Mouse (Mus musculus) neural tube, embryonic 11.5 days (tissue): ENCODE data around the gene Slc6a2. TPM values are rescaled to one million over a fixed set of nuclear protein-coding genes. Genes with fewer than 3 reads are reported as not detected.

ENCODE experiments used
- ATAC-seq: fragments of 200-750 bp; cut with Nextera tagmentation; 2 replicates; pipeline ENCODE4 v1.8.0; 2017; ENCODE audit warnings: moderate number of reproducible peaks, mild to moderate bottlenecking, moderate TSS enrichment, moderate library complexity; ENCODE audit not compliant: insufficient read depth, low FRiP score, low TSS enrichment
- DNase-seq: peaks from one replicate; pipeline ENCODE4 v3.0.0-alpha.2; 2015; ENCODE audit warnings: low spot score
- H3K27ac ChIP-seq: fragments of 300-500 bp; sonication (generic); 2 replicates; pipeline ENCODE4 v1.5.1; 2014; ENCODE audit warnings: low read depth, mild to moderate bottlenecking, low read length
- H3K27me3 ChIP-seq: fragments of 300-500 bp; sonication (generic); 2 replicates; pipeline ENCODE4 v1.6.1; 2014; ENCODE audit warnings: mild to moderate bottlenecking, low read length, mixed read lengths; ENCODE audit not compliant: control insufficient read depth, insufficient read depth
- H3K36me3 ChIP-seq: fragments of 300-500 bp; sonication (generic); 2 replicates; pipeline ENCODE4 v1.6.1; 2014; ENCODE audit warnings: mild to moderate bottlenecking, low read length, moderate library complexity, mixed read lengths; ENCODE audit not compliant: control insufficient read depth, insufficient read depth
- H3K4me1 ChIP-seq: fragments of 300-500 bp; sonication (generic); 2 replicates; pipeline ENCODE4 v1.6.1; 2014; ENCODE audit warnings: low read length, mixed read lengths; ENCODE audit not compliant: control insufficient read depth, insufficient read depth
- H3K4me2 ChIP-seq: fragments of 300-500 bp; sonication (generic); 2 replicates; pipeline ENCODE4 v1.6.1; 2014; ENCODE audit warnings: low read depth, mild to moderate bottlenecking, moderate library complexity
- H3K4me3 ChIP-seq: fragments of 300-500 bp; sonication (generic); 2 replicates; pipeline ENCODE4 v1.5.1; 2014; ENCODE audit warnings: low read depth, low read length
- H3K9ac ChIP-seq: fragments of 300-500 bp; sonication (generic); 2 replicates; pipeline ENCODE4 v1.6.1; 2014; ENCODE audit warnings: mild to moderate bottlenecking, low read length
- H3K9me3 ChIP-seq: fragments of 300-500 bp; sonication (generic); 2 replicates; pipeline ENCODE4 v1.6.1; 2016; ENCODE audit warnings: low read length; ENCODE audit not compliant: control insufficient read depth
- WGBS: fragments of 180-500 bp; shearing (Covaris S2); extraction: QIAGEN DNeasy Blood & Tissue Kit; methylation state at CpG from one replicate; pipeline ENCODE4 v1.1.7; 2014; 5-methylcytosine and 5-hydroxymethylcytosine counted together
- polyA plus RNA-seq: library from polyadenylated mRNA; unstranded; fragments of >200 nt; fragmentation: Nextera tagmentation; extraction: Ambion mirVana; gene quantifications from 2 replicates; pipeline ENCODE4 v1.2.1, GENCODE M21; 2014

Gene Slc6a2
- polyA plus RNA-seq, result not detected in 2 replicates

- Histone ChIP-seq H3K36me3 (no peaks in the 10 kb centered on the region), H3K27ac (no peak within 1 kb of the TSS), H3K4me1 (peaks cover 6% of the 10 kb centered on the region; the same call in 1 of the 2 replicates), H3K9me3 (no peaks in the 10 kb centered on the region), H3K9ac (peak within 1 kb of the TSS; percentile 35), H3K27me3 (peaks cover 30% of the 10 kb centered on the region), H3K4me2 (peak within 1 kb of the TSS; percentile 67), H3K4me3 (peak within 1 kb of the TSS; percentile 41)
- 72% methylated on average over 10 of the region's 10 CpGs for WGBS
- no peak for ATAC-seq
- DNase-seq, result no peak
Measured at GRCm38 (mm10) chr8:92959779-92960178, at the start of gene Slc6a2. TSS of gene Slc6a2 (plus strand) at chr8:92960079.

GRCm38 (mm10) chr8:92911477-92911876 lies 48.4 kb upstream of the Slc6a2 start:
- Histone ChIP-seq H3K9ac (no peak overlapping the region), H3K27me3 (no peaks in the 10 kb centered on the region), H3K4me3 (no peak overlapping the region), H3K27ac (no peak overlapping the region), H3K4me2 (no peak overlapping the region), H3K36me3 (no peaks in the 10 kb centered on the region), H3K4me1 (no peaks in the 10 kb centered on the region), H3K9me3 (no peaks in the 10 kb centered on the region)
- ATAC-seq, result no peak
- no peak for DNase-seq
- WGBS, result 88% methylated on average over 3 of the region's 3 CpGs

GRCm38 (mm10) chr8:92913396-92913795 lies 46.5 kb upstream of the Slc6a2 start:
- no peak overlapping the region for H3K9ac ChIP-seq
- H3K27me3 ChIP-seq, result no peaks in the 10 kb centered on the region
- no peaks in the 10 kb centered on the region for H3K36me3 ChIP-seq
- WGBS, result 89% methylated on average over 7 of the region's 7 CpGs
- no peak overlapping the region for H3K27ac ChIP-seq
- H3K4me3 ChIP-seq, result no peak overlapping the region
- no peaks in the 10 kb centered on the region for H3K9me3 ChIP-seq
- no peak overlapping the region for H3K4me2 ChIP-seq
- DNase-seq, result no peak
- ATAC-seq, result no peak
- no peaks in the 10 kb centered on the region for H3K4me1 ChIP-seq

- Histone ChIP-seq H3K36me3 (no peaks in the 10 kb centered on the region), H3K9ac (no peak overlapping the region), H3K4me3 (no peak overlapping the region), H3K4me2 (no peak overlapping the region), H3K4me1 (no peaks in the 10 kb centered on the region), H3K27me3 (no peaks in the 10 kb centered on the region), H3K9me3 (no peaks in the 10 kb centered on the region), H3K27ac (no peak overlapping the region)
- DNase-seq (no peak), ATAC-seq (no peak)
- WGBS, result 87% methylated on average over 3 of the region's 3 CpGs
Measured at GRCm38 (mm10) chr8:92916082-92916481, 43.8 kb upstream of the Slc6a2 start.

GRCm38 (mm10) chr8:92921768-92922167 lies 38.1 kb upstream of the Slc6a2 start:
- Histone ChIP-seq H3K36me3 (no peaks in the 10 kb centered on the region), H3K27ac (no peak overlapping the region), H3K27me3 (no peaks in the 10 kb centered on the region), H3K9me3 (no peaks in the 10 kb centered on the region), H3K4me1 (no peaks in the 10 kb centered on the region), H3K4me2 (no peak overlapping the region), H3K9ac (no peak overlapping the region), H3K4me3 (no peak overlapping the region)
- DNase-seq, result no peak
- whole genome bisulfite sequencing, result 89% methylated on average over 3 of the region's 3 CpGs
- ATAC-seq, result no peak

GRCm38 (mm10) chr8:92928986-92929385 lies 30.9 kb upstream of the Slc6a2 start:
- Histone ChIP-seq H3K36me3 (no peaks in the 10 kb centered on the region), H3K4me2 (no peak overlapping the region), H3K27me3 (no peaks in the 10 kb centered on the region), H3K4me1 (no peaks in the 10 kb centered on the region), H3K9me3 (no peaks in the 10 kb centered on the region), H3K9ac (no peak overlapping the region), H3K4me3 (no peak overlapping the region), H3K27ac (no peak overlapping the region)
- ATAC-seq (no peak), DNase-seq (no peak)
- WGBS, result 74% methylated on average over 4 of the region's 4 CpGs

- Histone ChIP-seq H3K36me3 (no peaks in the 10 kb centered on the region), H3K9ac (no peak overlapping the region), H3K27me3 (no peaks in the 10 kb centered on the region), H3K4me3 (no peak overlapping the region), H3K9me3 (no peaks in the 10 kb centered on the region), H3K27ac (no peak overlapping the region), H3K4me2 (no peak overlapping the region), H3K4me1 (no peaks in the 10 kb centered on the region)
- DNase-seq (no peak), ATAC-seq (no peak)
- 77% methylated on average over 4 of the region's 4 CpGs for WGBS
Measured at GRCm38 (mm10) chr8:92938056-92938455, 21.8 kb upstream of the Slc6a2 start.

GRCm38 (mm10) chr8:92949071-92949470 lies 10.8 kb upstream of the Slc6a2 start:
- DNase-seq (no peak), ATAC-seq (no peak)
- no peak overlapping the region for H3K4me3 ChIP-seq
- no peak overlapping the region for H3K27ac ChIP-seq
- no peaks in the 10 kb centered on the region for H3K36me3 ChIP-seq
- WGBS, result 90% methylated on average over 4 of the region's 4 CpGs
- no peaks in the 10 kb centered on the region for H3K4me1 ChIP-seq
- no peak overlapping the region for H3K4me2 ChIP-seq
- no peaks in the 10 kb centered on the region for H3K27me3 ChIP-seq
- H3K9ac ChIP-seq, result no peak overlapping the region
- no peaks in the 10 kb centered on the region for H3K9me3 ChIP-seq

GRCm38 (mm10) chr8:92950639-92951371 lies 9.1 kb upstream of the Slc6a2 start:
- Histone ChIP-seq H3K4me1 (no peaks in the 10 kb centered on the region), H3K4me2 (no peak overlapping the region), H3K36me3 (no peaks in the 10 kb centered on the region), H3K27ac (no peak overlapping the region), H3K9ac (no peak overlapping the region), H3K4me3 (no peak overlapping the region), H3K9me3 (no peaks in the 10 kb centered on the region), H3K27me3 (no peaks in the 10 kb centered on the region)
- ATAC-seq (no peak), DNase-seq (no peak)
- 79% methylated on average over 12 of the region's 12 CpGs for WGBS
